Mouse (Mus musculus): ENCODE results near the gene Lpxn. TPM values are rescaled to one million over a fixed set of nuclear protein-coding genes. Genes with fewer than 3 reads are reported as not detected.

Gene Lpxn
- total RNA-seq, 2 experiments from 2014 or later = 0.96 to 1.3 TPM

DNA sequence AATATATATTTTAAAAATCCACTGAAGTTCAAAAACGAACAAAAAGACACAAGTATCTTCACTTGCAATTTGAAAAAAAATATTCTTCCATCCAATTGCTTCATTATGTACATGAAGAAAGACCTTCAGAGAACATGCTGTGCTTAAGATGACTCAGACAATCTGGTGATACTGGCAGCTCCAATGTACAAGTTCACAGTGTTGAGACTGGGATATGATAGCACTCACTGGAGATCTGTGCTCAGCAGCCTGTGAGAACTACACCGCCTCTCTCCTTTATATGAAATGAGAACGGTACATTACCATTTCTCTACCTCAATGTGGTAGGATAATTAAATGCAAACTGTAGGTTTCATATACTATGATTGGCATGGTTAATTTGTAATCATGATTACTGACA, 6.8 kb downstream of the Lpxn start:
- no peak for DNase-seq (ENCODE audit: low spot score in 2 of 2)

DNA sequence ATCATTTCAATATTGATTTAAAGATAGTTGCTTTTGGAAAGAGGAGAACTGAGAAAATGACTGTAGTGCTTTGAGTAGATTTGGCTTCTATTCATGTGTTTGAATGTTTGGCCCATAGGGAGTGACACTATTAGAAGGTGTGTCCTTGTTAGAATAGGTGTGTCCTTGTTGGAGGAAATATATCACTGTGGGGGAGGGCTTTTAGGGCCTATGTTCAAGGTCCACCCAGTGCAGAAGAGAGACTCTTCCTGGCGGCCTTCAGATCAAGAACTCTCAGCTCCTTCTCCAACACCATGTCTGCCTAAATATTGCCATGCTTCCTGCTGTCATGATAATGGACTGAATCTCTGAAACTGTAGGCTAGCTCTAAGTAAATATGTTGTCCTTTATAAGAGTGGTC, 8.2 kb downstream of the Lpxn start:
- DNase-seq (ENCODE audit: low spot score in 2 of 2) = no peak

DNA sequence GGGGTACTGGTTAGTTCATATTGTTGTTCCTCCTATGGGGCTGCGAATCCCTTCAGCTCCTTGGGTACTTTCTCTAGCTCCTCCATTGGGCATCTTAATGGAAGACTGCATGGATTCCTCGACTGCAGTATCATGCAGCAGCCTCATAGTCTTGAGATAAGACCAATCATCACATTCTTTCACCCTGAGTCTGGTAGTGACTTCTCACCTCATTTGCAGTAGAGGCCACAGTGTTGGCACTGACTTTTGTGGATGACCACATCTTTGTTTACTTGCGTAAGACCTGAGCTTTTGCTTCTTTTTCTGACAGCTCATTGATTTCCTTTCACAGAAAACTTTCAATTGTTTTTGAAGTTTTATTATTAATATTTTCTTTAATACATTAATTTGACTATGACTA, 9.7 kb downstream of the Lpxn start:
- no peak for DNase-seq (ENCODE audit: low spot score in 2 of 2)

DNA sequence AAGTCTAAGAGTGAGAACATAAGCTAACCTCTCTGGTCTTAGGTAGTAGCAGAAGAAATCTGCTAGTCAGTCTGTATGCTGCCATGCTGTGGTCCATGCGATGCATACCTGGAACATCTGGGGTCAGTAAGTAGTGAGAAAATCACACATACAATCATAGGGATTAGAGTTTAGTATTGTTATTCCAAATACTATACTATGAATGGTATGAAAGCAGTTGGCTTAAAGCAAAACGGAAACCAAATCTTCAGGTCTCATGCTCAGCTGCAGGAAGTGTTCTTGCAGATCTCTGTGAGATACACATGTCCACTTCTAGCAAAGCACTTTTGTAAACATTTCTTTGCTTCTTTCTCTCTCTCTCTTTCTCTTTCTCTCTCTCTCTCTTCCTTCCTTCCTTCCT, 10.2 kb downstream of the Lpxn start:
- no peak for DNase-seq (ENCODE audit: low spot score in 2 of 2)

DNA sequence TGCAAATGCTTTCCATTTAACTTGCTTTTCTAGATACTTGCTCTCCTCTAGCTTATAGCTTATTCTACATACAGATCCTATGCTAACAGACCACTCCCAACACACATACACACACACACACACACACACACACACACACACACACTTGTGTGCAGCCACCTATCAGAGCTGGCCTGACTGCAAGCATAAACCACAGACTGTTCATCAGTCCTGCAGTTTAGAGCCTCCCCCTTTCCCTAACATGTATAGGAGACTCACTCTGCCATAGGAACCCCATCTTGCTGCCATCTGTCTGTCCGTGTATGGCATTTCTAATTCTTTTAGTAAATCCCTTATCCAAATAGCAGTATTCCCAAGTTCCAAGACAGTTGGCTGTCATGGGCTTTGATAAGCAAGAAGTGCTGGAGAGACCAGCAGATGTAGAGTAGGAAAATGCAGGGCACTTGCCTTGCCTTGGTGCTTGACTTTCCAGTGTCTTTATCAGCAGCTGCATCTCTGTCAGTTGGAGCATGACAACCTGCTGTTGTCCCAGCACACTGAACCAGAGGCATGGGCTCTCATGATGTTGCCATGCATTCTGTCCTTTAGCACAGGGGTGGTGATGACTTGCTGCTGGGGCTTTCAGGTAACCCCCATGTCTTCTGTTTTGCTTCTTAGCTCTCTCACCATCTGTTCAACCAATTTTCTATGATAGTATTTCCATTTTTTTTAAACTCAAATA, 16.8 kb downstream of the Lpxn start:
- no peak for DNase-seq (ENCODE audit: low spot score in 2 of 2)

DNA sequence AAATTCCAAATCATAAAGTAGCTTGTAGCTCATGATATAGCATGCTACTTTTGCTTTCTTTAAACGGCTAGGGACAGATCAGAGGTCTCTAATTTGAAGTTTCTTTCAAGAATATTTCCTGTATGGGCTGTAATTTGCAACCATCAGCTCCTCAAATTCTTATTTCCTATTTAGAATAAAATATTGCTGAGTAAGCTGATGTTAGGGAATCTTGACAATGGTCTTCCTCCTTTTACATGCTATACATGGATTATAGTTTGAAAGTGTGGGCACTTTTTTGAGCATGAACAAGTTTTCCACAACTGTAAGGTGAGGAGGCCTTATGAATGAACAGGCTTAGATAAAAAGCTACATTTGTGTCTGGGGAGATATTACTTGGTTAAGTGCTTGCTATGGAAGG, 17.9 kb downstream of the Lpxn start:
- no peak for DNase-seq (ENCODE audit: low spot score in 2 of 2)

DNA sequence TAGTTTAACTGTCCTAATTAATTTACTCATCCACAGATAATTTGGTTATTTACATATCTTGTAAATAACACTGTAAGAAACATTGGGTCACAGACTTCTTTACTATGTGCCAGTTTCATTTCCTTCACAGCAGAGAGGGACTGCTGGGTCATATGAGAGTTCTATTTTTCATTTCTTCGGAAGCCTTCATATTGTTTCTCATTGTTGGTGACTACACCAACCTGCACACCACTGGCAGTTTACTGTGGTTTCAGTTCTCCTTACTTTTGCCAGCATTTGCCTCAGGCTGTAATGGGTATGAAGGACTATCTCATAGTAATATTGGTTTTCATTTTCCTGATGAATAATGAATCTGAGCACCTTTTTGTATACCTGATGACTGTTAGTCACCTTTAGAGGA, 22.5 kb downstream of the Lpxn start:
- DNase-seq (ENCODE audit: low spot score in 2 of 2) = no peak

DNA sequence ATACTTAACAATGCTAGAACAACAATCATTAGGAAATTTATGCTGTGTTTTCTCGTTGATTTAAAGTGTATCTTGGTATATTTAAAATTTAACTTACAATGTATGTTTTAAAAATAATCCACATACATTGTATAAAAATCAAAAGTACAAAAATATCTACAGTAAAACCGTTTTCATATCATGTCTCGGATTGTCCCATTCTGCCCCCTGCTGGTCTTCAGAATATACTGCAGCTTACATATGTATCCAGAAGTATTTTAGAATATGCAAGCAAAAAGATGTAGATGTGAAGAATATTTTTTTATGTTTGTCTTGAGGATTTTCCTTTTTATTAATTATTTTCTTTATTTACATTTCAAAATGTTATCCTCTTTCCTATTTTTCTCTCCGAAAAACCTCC, 24.4 kb downstream of the Lpxn start:
- no peak for DNase-seq (ENCODE audit: low spot score in 2 of 2)

DNA sequence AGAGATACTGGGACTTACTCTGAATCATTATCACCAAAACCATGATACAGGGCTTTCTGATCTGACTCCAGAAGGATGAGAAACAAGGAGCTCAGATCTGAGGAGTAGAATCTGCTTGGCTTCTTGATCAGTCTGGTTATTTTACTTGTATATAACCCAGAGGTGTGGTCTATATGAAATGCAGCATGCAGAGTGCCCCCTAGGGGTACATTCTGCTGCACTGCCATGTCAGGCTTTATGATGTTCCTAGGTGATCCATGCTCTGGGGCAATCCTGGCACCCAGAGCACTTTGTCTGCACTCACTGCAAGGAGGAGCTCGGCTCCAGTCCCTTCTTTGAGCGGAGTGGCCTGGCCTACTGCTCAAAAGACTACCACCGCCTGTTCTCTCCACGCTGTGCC, 28.6 kb downstream of the Lpxn start:
- no peak for DNase-seq (ENCODE audit: low spot score in 2 of 2)

DNA sequence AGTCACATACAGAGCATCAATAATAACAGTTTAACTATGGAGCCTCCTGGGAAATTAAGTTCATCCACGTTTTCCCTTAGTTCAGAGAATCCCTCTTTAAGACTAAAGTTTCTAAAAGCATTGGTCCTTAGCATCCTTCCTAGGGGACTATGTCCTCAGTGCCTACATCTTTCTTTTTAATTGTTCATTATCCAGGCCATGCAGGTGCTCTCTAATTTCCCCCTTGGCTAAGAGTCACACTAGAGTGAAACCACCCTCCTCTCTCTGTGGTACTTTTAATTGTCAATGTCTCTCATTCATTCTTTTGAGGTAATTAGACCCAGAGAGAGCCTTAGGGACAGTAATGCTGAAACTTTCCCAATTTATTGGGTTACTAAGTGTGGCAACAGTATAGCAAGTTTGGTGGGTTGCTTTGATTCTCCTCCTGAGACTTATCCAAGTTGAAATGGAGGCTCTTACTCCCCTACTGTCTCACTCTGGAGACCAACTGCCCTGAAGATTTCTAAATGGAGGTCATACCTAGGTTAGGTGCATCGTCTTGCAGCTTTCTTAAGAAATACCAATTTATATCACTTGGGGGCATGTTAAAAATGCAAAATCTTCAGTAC, 34.9 kb downstream of the Lpxn start:
- DNase-seq (ENCODE audit: low spot score in 2 of 2) = no peak

DNA sequence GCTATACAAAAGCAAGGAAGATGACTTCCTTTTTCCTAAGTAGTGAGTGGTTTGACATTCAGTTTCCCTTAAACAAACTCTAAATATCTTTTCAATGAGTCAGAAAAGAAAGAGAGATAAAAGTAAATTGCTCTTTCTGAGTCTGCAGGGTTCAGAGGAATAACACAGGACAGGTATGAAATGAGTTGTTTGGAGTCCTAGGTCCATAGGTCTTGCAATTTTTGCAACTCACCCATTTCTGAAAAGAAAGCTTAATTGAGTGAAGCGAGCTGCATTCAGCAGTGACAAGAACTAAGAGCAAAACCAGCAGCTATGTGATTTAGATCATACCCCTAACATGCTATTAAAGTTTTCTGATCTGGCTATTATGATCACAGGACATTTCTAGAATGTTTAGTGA, 35.6 kb downstream of the Lpxn start:
- DNase-seq (ENCODE audit: low spot score in 2 of 2) = no peak

DNA sequence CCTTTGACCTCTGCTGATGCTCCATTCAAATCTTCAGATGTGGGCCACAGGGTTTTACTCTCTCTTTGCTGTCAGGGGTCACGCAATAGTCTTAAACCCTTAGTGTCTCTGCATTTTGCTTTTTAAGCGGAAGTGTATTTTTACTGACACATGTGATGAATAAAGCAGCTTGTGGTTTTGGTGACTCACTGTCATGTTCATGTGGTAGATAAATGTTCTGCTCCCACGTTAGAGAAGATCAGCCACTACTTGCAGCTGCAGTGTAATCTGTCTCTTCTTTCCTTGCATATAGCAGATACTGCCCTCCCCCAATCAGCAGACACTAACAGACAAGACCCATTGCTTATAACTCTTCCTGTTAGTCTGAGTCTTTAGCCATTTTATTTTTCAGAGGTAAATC, 37.6 kb downstream of the Lpxn start:
- DNase-seq (ENCODE audit: low spot score in 2 of 2) = no peak

DNA sequence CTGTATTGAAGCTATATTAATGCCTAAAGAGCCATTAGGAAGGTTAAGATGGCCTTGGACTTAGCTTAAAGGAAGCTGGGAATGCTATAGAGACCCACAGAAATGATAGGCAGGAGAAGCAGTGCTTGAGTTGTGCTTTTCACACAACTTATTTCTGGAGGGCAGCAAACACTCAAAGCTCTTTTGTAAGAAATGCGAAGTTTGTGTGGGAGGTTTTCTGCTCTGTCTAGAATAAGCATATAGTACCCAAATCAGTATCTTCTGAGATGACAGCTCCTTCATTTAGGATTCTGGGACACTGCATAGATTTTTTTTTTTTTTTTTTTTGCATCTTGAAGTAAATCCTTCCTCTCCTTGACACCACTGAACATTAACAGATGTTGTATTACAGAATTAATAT, 42.5 kb downstream of the Lpxn start:
- DNase-seq (ENCODE audit: low spot score in 2 of 2) = no peak

DNA sequence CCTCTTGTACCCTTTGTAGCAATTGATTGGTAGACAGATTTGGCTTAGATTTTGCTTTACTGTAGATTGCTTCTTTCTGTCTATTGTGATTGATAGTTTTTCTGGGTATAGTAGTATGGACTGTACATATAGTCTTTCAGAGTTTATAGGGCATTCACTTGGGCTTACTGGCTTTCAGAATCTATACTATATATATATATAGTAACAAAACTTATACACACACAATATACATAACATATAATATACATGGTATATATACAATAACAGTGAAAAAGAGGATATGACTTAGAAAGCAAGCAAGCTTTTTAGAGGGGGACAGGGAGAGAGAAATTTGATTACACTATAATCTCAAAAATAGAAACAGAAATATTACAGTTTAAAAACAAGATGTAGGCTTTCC, 50.4 kb downstream of the Lpxn start, which contains the start of gene Gm5244:
Gm5244 (plus strand) TSS at position 301 of the 400 bp plus-strand sequence.
- DNase-seq (ENCODE audit: low spot score in 2 of 2) = no peak

DNA sequence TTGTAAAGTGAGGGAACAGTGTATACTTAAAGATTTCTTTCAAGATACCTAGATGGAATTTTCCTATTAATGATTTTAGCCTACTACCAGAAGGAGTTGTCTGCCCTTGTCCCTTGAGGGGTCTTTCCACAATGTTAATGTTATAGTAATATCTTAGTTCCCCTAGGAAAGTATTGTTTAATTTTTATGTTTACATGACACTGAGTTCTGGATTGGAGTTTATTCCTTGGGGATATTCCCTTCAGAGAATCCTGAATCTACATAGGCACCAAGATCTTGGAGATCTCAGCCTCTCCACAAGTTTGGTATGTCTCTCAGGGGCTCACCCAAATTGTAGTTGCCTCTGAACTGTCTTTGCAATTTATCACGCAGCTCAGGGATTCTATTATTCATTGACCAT, 61.0 kb downstream of the Lpxn start, which contains the start of gene Olfr1444:
Olfr1444 (plus strand) TSS at position 301 of the 400 bp plus-strand sequence.
- no peak for DNase-seq (ENCODE audit: low spot score in 2 of 2)

Other genes starting within 250 kb of the Lpxn start
- under 1 TPM; 0.29 to 0.30 TPM for gene Gm4952, start 196.2 kb upstream of the Lpxn start, total RNA-seq (2021)
- under 1 TPM in 1 of 2 experiments, not detected in 1; 0.23 TPM for gene Glyat, start 162.9 kb upstream of the Lpxn start, total RNA-seq (2021)
- not detected for gene Olfr1442, start 125.8 kb upstream of the Lpxn start, total RNA-seq (2021)
- gene Olfr1443, start 118.1 kb upstream of the Lpxn start, total RNA-seq (2021) = not detected
- not detected for gene Keg1, start 100.4 kb upstream of the Lpxn start, total RNA-seq (2021)
- gene Cntf, start 30.6 kb upstream of the Lpxn start, total RNA-seq (2021) = 1 to 10 TPM; 3.1 to 3.2 TPM
- 10 to 100 TPM; 78.6 to 82.9 TPM for gene Zfp91, start 67 bp upstream of the Lpxn start, total RNA-seq (2021)
- gene Gm5244, start 50.5 kb downstream of the Lpxn start, total RNA-seq (2021) = not detected
- not detected for gene Olfr1444, start 61.1 kb downstream of the Lpxn start, total RNA-seq (2021)
- gene Olfr1445, start 87.7 kb downstream of the Lpxn start, total RNA-seq (2021) = not detected
- gene Olfr1446, start 97.3 kb downstream of the Lpxn start, total RNA-seq (2021) = not detected
- gene Olfr1447, start 107.5 kb downstream of the Lpxn start, total RNA-seq (2021) = not detected
- not detected for gene Olfr1448, start 128.2 kb downstream of the Lpxn start, total RNA-seq (2021)
- not detected for gene Olfr1449, start 134.6 kb downstream of the Lpxn start, total RNA-seq (2021)
- gene Olfr1450, start 154.1 kb downstream of the Lpxn start, total RNA-seq (2021) = not detected
- not detected for gene Olfr1451, start 198.8 kb downstream of the Lpxn start, total RNA-seq (2021)
- not detected for gene Olfr1453, start 232.1 kb downstream of the Lpxn start, total RNA-seq (2021)

Measured in layer of hippocampus, postnatal 10 days (tissue).